Mouse (Mus musculus) liver, embryonic 14.5 days (tissue): ENCODE results near the gene Trim2.

Experiments
- CTCF ChIP-seq: IDR thresholded peaks from 2 replicates; pipeline ENCODE4 v1.5.1; 2016; ENCODE audit warnings: antibody characterized with exemption, low read depth, control low read depth
- EP300 ChIP-seq: IDR thresholded peaks from 2 replicates; pipeline ENCODE4 v1.6.1; 2016; ENCODE audit warnings: antibody characterized with exemption, low read depth

DNA sequence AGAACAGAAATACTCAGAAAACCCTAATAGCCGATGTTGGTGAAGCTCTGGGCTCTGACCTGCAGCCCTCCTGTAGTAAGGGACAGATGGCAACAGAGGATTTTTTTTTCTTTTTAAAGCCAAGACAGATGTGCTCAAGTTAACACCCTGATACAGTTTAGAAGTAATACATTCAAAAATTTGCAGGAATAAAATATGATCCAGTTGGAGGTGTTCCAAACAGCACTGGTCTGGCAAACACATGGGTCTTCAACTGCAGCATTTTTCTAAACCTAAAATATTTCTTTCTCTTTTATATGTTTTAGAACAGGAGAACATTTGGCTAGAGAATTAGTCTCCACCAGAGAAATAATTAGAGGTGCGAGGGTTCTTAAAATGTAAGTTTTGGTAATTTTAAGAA, 88.2 kb downstream of the Trim2 start:
- TF ChIP-seq EP300 (no peak), CTCF (no peak)
